Mouse (Mus musculus) embryonic facial prominence, embryonic 14.5 days (tissue): Measurements from ENCODE around the gene Ube2i. TPM values are rescaled to one million over a fixed set of nuclear protein-coding genes. Genes with fewer than 3 reads are reported as not detected.
A peak's percentile ranks its signal among the peaks of the same experiment; 100 is the strongest.

ENCODE experiments used
- ATAC-seq: fragments of 200-750 bp; cut with Nextera tagmentation; 2 replicates; pipeline ENCODE4 v1.8.0; 2017; ENCODE audit warnings: low read depth, moderate number of reproducible peaks, moderate TSS enrichment
- DNase-seq: peaks from one replicate; pipeline ENCODE4 v3.0.0-alpha.2; 2015; ENCODE audit warnings: low spot score
- H3K27ac ChIP-seq: fragments of 300-500 bp; sonication (generic); replicated peaks from 2 replicates; pipeline ENCODE4 v1.5.1; 2014; ENCODE audit warnings: low read depth, mild to moderate bottlenecking, low read length, moderate library complexity
- H3K27me3 ChIP-seq: fragments of 300-500 bp; sonication (generic); replicated peaks from 2 replicates; pipeline ENCODE4 v1.6.1; 2014; ENCODE audit warnings: low read length; ENCODE audit not compliant: control insufficient read depth, insufficient read depth
- H3K36me3 ChIP-seq: fragments of 300-500 bp; sonication (generic); 2 replicates; pipeline ENCODE4 v1.6.1; 2014; ENCODE audit warnings: low read length, mixed read lengths; ENCODE audit not compliant: control insufficient read depth, insufficient read depth
- H3K4me1 ChIP-seq: fragments of 300-500 bp; sonication (generic); 2 replicates; pipeline ENCODE4 v1.6.1; 2014; ENCODE audit warnings: antibody characterized with exemption, low read length; ENCODE audit not compliant: control insufficient read depth, insufficient read depth
- H3K4me2 ChIP-seq: fragments of 300-500 bp; sonication (generic); 2 replicates; pipeline ENCODE4 v1.6.1; 2014; ENCODE audit warnings: low read depth, mild to moderate bottlenecking, low read length, moderate library complexity, mixed read lengths
- H3K4me3 ChIP-seq: fragments of 300-500 bp; sonication (generic); 2 replicates; pipeline ENCODE4 v1.5.1; 2014; ENCODE audit warnings: low read depth, mild to moderate bottlenecking, low read length
- H3K9ac ChIP-seq: fragments of 300-500 bp; sonication (generic); 2 replicates; pipeline ENCODE4 v1.6.1; 2014; ENCODE audit warnings: low read depth, mild to moderate bottlenecking, low read length, moderate library complexity, mixed read lengths
- H3K9me3 ChIP-seq: fragments of 300-500 bp; sonication (generic); 2 replicates; pipeline ENCODE4 v1.6.1; 2016; ENCODE audit warnings: low read length; ENCODE audit not compliant: control insufficient read depth
- WGBS: fragments of 180-500 bp; shearing (Covaris S2); extraction: QIAGEN DNeasy Blood & Tissue Kit; methylation state at CpG from one replicate; pipeline ENCODE4 v1.1.7; 2014; 5-methylcytosine and 5-hydroxymethylcytosine counted together
- polyA plus RNA-seq: library from polyadenylated mRNA; unstranded; fragments of >200 nt; fragmentation: Nextera tagmentation; extraction: Ambion mirVana; gene quantifications from 2 replicates; pipeline ENCODE4 v1.2.1, GENCODE M21; 2014

The Ube2i gene
- polyA plus RNA-seq, 1 experiment from 2014 or later, result 482 TPM

DNA sequence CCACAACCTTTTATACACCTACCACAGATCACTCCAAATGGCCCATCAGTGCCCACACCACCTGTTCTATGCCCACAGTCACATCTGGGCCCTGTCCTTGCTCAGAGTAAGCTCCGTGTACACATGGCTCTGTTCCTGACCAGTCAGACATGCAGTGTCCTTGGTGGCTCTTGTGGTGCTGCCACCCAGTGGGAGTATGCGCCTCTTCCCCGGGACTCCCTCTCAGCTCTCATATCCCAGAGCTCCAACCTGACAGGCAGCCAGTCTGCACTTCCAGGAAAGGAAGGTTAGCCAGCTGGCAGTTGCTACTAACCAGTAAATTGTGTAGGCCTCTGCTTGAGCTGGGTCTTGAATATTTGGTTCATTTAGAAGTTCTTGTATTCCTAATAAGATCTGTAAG is 10.0 kb downstream of the Ube2i start:
- H3K9ac ChIP-seq, result no peak overlapping the region
- WGBS, result 78% methylated on average over 3 of the region's 3 CpGs
- DNase-seq (no peak), ATAC-seq (no peak)
- peaks cover 80% of the 10 kb centered on the region for H3K36me3 ChIP-seq
- no peaks in the 10 kb centered on the region for H3K27me3 ChIP-seq
- H3K4me3 ChIP-seq, result no peak overlapping the region
- no peak overlapping the region for H3K4me2 ChIP-seq
- H3K27ac ChIP-seq, result no peak overlapping the region
- no peaks in the 10 kb centered on the region for H3K9me3 ChIP-seq
- H3K4me1 ChIP-seq, result no peaks in the 10 kb centered on the region

GRCm38 (mm10) chr17:25257804-25258261 is 16.6 kb downstream of the Ube2i start:
- Histone ChIP-seq H3K4me1 (peaks cover 9% of the 10 kb centered on the region; the same call in 1 of the 2 replicates), H3K4me3 (no peak overlapping the region), H3K27me3 (peaks cover 25% of the 10 kb centered on the region), H3K27ac (no peak overlapping the region), H3K9me3 (no peaks in the 10 kb centered on the region), H3K36me3 (peaks cover 28% of the 10 kb centered on the region), H3K4me2 (no peak overlapping the region), H3K9ac (no peak overlapping the region)
- WGBS, result 51% methylated on average over 6 of the region's 6 CpGs
- no peak for ATAC-seq
- DNase-seq, result no peak

GRCm38 (mm10) chr17:25256140-25256754 is 18.2 kb downstream of the Ube2i start, which contains the start of gene Baiap3:
Gene Baiap3 (minus strand): TSS chr17:25256364.
- ATAC-seq, result peak; percentile 46
- H3K27me3 ChIP-seq, result peaks cover 25% of the 10 kb centered on the region
- DNase-seq, result no peak
- peak within 1 kb of the TSS; percentile 51 for H3K9ac ChIP-seq
- peak within 1 kb of the TSS; percentile 71 for H3K4me2 ChIP-seq
- H3K4me3 ChIP-seq, result peak within 1 kb of the TSS; percentile 40
- H3K36me3 ChIP-seq, result peaks cover 22% of the 10 kb centered on the region; the same call in 1 of the 2 replicates
- 5% methylated on average over 9 of the region's 35 CpGs for WGBS
- H3K27ac ChIP-seq, result no peak within 1 kb of the TSS
- H3K9me3 ChIP-seq, result no peaks in the 10 kb centered on the region
- H3K4me1 ChIP-seq, result peaks cover 9% of the 10 kb centered on the region; the same call in 1 of the 2 replicates

- Histone ChIP-seq H3K4me1 (peaks cover 9% of the 10 kb centered on the region; the same call in 1 of the 2 replicates), H3K9me3 (no peaks in the 10 kb centered on the region), H3K4me3 (no peak overlapping the region), H3K9ac (no peak overlapping the region), H3K27me3 (peaks cover 25% of the 10 kb centered on the region), H3K27ac (no peak overlapping the region), H3K36me3 (peaks cover 19% of the 10 kb centered on the region; the same call in 1 of the 2 replicates), H3K4me2 (no peak overlapping the region)
- ATAC-seq, result no peak
- DNase-seq, result no peak
- WGBS, result 58% methylated on average over 2 of the region's 2 CpGs
These were observed 19.3 kb downstream of the Ube2i start for GRCm38 (mm10) chr17:25255110-25255509.

GRCm38 (mm10) chr17:25253760-25254159 is 20.7 kb downstream of the Ube2i start:
- H3K4me3 ChIP-seq, result no peak overlapping the region
- peaks cover 25% of the 10 kb centered on the region for H3K27me3 ChIP-seq
- no peak overlapping the region for H3K4me2 ChIP-seq
- DNase-seq, result no peak
- no peak for ATAC-seq
- no peak overlapping the region for H3K27ac ChIP-seq
- no peaks in the 10 kb centered on the region for H3K9me3 ChIP-seq
- H3K4me1 ChIP-seq, result peaks cover 9% of the 10 kb centered on the region; the same call in 1 of the 2 replicates
- peaks cover 7% of the 10 kb centered on the region; the same call in 1 of the 2 replicates for H3K36me3 ChIP-seq
- WGBS, result 21% methylated on average over 10 of the region's 10 CpGs
- no peak overlapping the region for H3K9ac ChIP-seq

- Histone ChIP-seq H3K4me1 (peaks cover 9% of the 10 kb centered on the region; the same call in 1 of the 2 replicates), H3K9ac (no peak overlapping the region), H3K4me3 (no peak overlapping the region), H3K27ac (no peak overlapping the region), H3K27me3 (peaks cover 25% of the 10 kb centered on the region), H3K4me2 (no peak overlapping the region), H3K9me3 (no peaks in the 10 kb centered on the region), H3K36me3 (no peaks in the 10 kb centered on the region)
- no peak for ATAC-seq
- 38% methylated on average over 3 of the region's 3 CpGs for WGBS
- DNase-seq, result no peak
These were observed 21.8 kb downstream of the Ube2i start for GRCm38 (mm10) chr17:25252643-25253042.

DNA sequence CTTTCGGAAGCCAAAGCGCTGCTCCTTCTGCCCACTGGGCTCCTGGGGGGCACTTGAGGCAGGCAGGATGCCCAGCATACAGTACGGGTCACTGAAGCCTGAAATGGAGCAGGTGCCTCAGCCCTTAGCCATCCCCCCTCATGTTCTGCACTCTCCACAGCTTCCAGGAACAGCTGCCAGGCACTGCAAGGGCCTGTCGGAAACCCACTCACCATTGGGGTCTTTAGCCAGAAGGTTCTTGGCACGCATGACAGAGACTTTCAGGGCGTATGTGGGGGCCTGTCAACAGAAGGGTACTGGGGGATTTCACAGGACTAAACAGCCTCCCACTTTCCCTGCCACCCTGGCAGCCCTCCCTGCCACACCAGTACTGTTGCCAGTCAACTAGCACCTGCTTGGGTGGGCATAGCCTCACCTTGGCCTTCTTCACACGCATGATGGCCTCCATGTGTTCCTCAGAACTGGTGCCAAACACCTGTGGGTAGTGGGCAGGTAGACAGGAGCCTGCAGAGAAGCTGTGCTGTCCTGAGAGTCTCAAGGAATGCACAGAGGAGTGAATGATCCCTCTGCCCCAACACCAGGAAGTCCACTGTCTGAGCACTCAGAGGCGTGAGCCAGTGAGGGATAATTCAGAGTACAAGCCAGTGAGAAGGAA is 24.1 kb downstream of the Ube2i start:
- 77% methylated on average over 7 of the region's 8 CpGs for WGBS
- Histone ChIP-seq H3K9ac (no peak overlapping the region), H3K4me2 (no peak overlapping the region), H3K4me1 (no peaks in the 10 kb centered on the region), H3K36me3 (no peaks in the 10 kb centered on the region), H3K27ac (no peak overlapping the region), H3K9me3 (no peaks in the 10 kb centered on the region), H3K27me3 (peaks cover 14% of the 10 kb centered on the region), H3K4me3 (no peak overlapping the region)
- DNase-seq, result no peak
- no peak for ATAC-seq

DNA sequence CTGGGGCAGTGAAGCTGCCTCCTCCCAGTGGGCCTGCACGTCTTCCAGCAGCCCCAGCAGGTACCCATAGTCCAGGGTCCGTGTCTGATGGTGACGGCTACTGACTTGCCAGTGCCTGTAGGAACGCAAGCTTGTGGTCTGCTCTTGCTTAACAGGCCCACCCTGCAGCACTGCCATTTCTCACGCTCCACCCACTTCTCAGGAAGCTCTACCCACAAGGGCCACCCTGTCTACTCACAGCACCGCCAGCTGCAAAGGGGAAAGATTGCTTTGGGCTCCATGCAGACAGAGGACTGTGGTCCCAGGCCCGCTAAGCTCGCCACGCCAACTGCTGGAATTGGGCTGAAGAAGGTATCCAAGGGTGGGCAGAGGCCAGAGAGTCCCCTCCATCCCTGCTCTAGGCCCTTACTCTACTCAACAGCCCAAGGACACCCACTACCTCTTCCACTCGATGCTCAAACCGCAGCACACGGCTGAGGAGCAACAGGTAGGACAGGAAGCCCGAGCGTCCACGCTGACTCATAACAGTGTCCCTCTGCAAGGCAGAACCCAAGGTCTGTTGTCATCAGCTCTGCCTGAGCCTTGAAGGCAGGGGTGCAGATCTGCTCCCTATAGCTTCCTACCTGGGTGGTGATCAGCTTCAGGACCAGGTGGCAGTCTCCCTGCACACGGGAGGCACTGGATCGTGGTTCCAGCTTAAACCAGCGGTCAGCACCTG is 26.2 kb downstream of the Ube2i start:
- WGBS, result 74% methylated on average over 18 of the region's 18 CpGs
- H3K36me3 ChIP-seq, result peaks cover 17% of the 10 kb centered on the region
- H3K4me1 ChIP-seq, result no peaks in the 10 kb centered on the region
- H3K9me3 ChIP-seq, result no peaks in the 10 kb centered on the region
- no peak for ATAC-seq
- no peak overlapping the region for H3K27ac ChIP-seq
- DNase-seq, result no peak
- H3K4me3 ChIP-seq, result no peak overlapping the region
- no peak overlapping the region for H3K9ac ChIP-seq
- no peaks in the 10 kb centered on the region for H3K27me3 ChIP-seq
- H3K4me2 ChIP-seq, result no peak overlapping the region
